Mouse (Mus musculus) liver, embryonic 12.5 days (tissue): Measurements from ENCODE around the gene Dusp6. TPM values are rescaled to one million over a fixed set of nuclear protein-coding genes. Genes with fewer than 3 reads are reported as not detected.
"Not testable (repeated sequence)": the region's sequence is repeated elsewhere in the genome, so short reads cannot be mapped to it uniquely, and the experiment has no call there.

Experiments used
- ATAC-seq: fragments of 200-750 bp; cut with Nextera tagmentation; 2 replicates; pipeline ENCODE4 v1.8.0; 2017; ENCODE audit warnings: moderate number of reproducible peaks, mild to moderate bottlenecking, moderate library complexity
- H3K27ac ChIP-seq: fragments of 300-500 bp; sonication (generic); 2 replicates; pipeline ENCODE4 v1.5.1; 2016; ENCODE audit warnings: mild to moderate bottlenecking
- H3K27me3 ChIP-seq: fragments of 300-500 bp; sonication (generic); replicated peaks from 2 replicates; pipeline ENCODE4 v1.6.1; 2016; ENCODE audit warnings: mild to moderate bottlenecking, moderate library complexity
- H3K36me3 ChIP-seq: fragments of 300-500 bp; sonication (generic); 2 replicates; pipeline ENCODE4 v1.6.1; 2016; ENCODE audit warnings: mild to moderate bottlenecking, moderate library complexity
- H3K4me1 ChIP-seq: fragments of 300-500 bp; sonication (generic); 2 replicates; pipeline ENCODE4 v1.6.1; 2016
- H3K4me2 ChIP-seq: fragments of 300-500 bp; sonication (generic); 2 replicates; pipeline ENCODE4 v1.6.1; 2016; ENCODE audit warnings: mild to moderate bottlenecking, moderate library complexity
- H3K4me3 ChIP-seq: fragments of 300-500 bp; sonication (generic); 2 replicates; pipeline ENCODE4 v1.5.1; 2016; ENCODE audit warnings: mild to moderate bottlenecking, moderate library complexity
- H3K9ac ChIP-seq: fragments of 300-500 bp; sonication (generic); 2 replicates; pipeline ENCODE4 v1.6.1; 2016; ENCODE audit warnings: mild to moderate bottlenecking, moderate library complexity
- H3K9me3 ChIP-seq: fragments of 300-500 bp; sonication (generic); replicated peaks from 2 replicates; pipeline ENCODE4 v1.6.1; 2016; ENCODE audit warnings: mild to moderate bottlenecking, moderate library complexity
- WGBS: fragments of 180-500 bp; shearing (Covaris S2); methylation state at CpG from one replicate; pipeline ENCODE4 v1.1.7; 2016; ENCODE audit not compliant: insufficient replicate concordance; 5-methylcytosine and 5-hydroxymethylcytosine counted together
- polyA plus RNA-seq: library from polyadenylated mRNA; unstranded; fragments of >200 nt; fragmentation: Nextera tagmentation; extraction: Ambion mirVana; gene quantifications from 2 replicates; pipeline ENCODE4 v1.2.1, GENCODE M21; 2016

Dusp6 gene
- 17.9 and 18.7 TPM in 2 replicates for polyA plus RNA-seq

- H3K4me2 ChIP-seq = peak within 1 kb of the TSS; percentile 81
- H3K4me1 ChIP-seq = peaks cover 22% of the 10 kb centered on the region
- peak within 1 kb of the TSS; percentile 87 for H3K27ac ChIP-seq
- H3K36me3 ChIP-seq = 0 out of 2 replicates have a peak, but pooled peaks cover 3% of the 10 kb centered on the region
- peak within 1 kb of the TSS; percentile 72 for H3K9ac ChIP-seq
- H3K27me3 ChIP-seq = peaks cover 62% of the 10 kb centered on the region
- under 1% methylated on average over 29 of the region's 29 CpGs for WGBS
- H3K9me3 ChIP-seq = no peaks in the 10 kb centered on the region
- peak; percentile 86 for ATAC-seq
- H3K4me3 ChIP-seq = peak within 1 kb of the TSS; percentile 62
Observed at GRCm38 (mm10) chr10:99262867-99263379, at the start of gene Dusp6. TSS of gene Dusp6 (plus strand) at chr10:99263231.

- H3K27ac ChIP-seq = no peak overlapping the region
Observed at GRCm38 (mm10) chr10:99214421-99215299, 48.4 kb upstream of the Dusp6 start.

GRCm38 (mm10) chr10:99216570-99216969 is 46.5 kb upstream of the Dusp6 start:
- H3K4me1 ChIP-seq, H3K4me3 ChIP-seq, H3K4me2 ChIP-seq, H3K36me3 ChIP-seq, H3K9me3 ChIP-seq, H3K9ac ChIP-seq, H3K27ac ChIP-seq, ATAC-seq, H3K27me3 ChIP-seq: not testable (repeated sequence)
- WGBS = 80% methylated on average over 15 of the region's 15 CpGs

More at GRCm38 (mm10) chr10:99214421-99215299, 48.4 kb upstream of the Dusp6 start:
- Histone ChIP-seq H3K4me1 (no peaks in the 10 kb centered on the region), H3K4me2 (no peak overlapping the region), H3K9me3 (no peaks in the 10 kb centered on the region), H3K36me3 (no peaks in the 10 kb centered on the region), H3K27me3 (no peaks in the 10 kb centered on the region), H3K9ac (no peak overlapping the region), H3K4me3 (no peak overlapping the region)
- no peak for ATAC-seq
- WGBS = 64% methylated on average over 15 of the region's 15 CpGs

GRCm38 (mm10) chr10:99221540-99221939 is 41.5 kb upstream of the Dusp6 start:
- 70% methylated on average over 8 of the region's 8 CpGs for WGBS
- Histone ChIP-seq H3K4me2 (no peak overlapping the region), H3K4me3 (no peak overlapping the region)

GRCm38 (mm10) chr10:99222726-99223125 is 40.3 kb upstream of the Dusp6 start:
- no peak overlapping the region for H3K9ac ChIP-seq
- no peaks in the 10 kb centered on the region for H3K36me3 ChIP-seq
- peaks cover 6% of the 10 kb centered on the region for H3K27me3 ChIP-seq
- H3K4me1 ChIP-seq = peaks cover 2% of the 10 kb centered on the region; the same call in 1 of the 2 replicates
- no peak overlapping the region for H3K4me2 ChIP-seq
- no peak for ATAC-seq
- no peak overlapping the region for H3K27ac ChIP-seq
- WGBS = 57% methylated on average over 5 of the region's 5 CpGs
- H3K4me3 ChIP-seq = no peak overlapping the region
- H3K9me3 ChIP-seq = no peaks in the 10 kb centered on the region

More at GRCm38 (mm10) chr10:99221540-99221939, 41.5 kb upstream of the Dusp6 start:
- Histone ChIP-seq H3K9ac (no peak overlapping the region), H3K4me1 (no peaks in the 10 kb centered on the region), H3K27me3 (no peaks in the 10 kb centered on the region), H3K9me3 (no peaks in the 10 kb centered on the region), H3K27ac (no peak overlapping the region), H3K36me3 (no peaks in the 10 kb centered on the region)
- no peak for ATAC-seq

GRCm38 (mm10) chr10:99224218-99224617 is 38.8 kb upstream of the Dusp6 start:
- 62% methylated on average over 3 of the region's 3 CpGs for WGBS
- no peak overlapping the region for H3K9ac ChIP-seq
- no peak for ATAC-seq
- no peak overlapping the region for H3K27ac ChIP-seq
- H3K4me2 ChIP-seq = no peak overlapping the region
- H3K36me3 ChIP-seq = no peaks in the 10 kb centered on the region
- H3K27me3 ChIP-seq = peaks cover 21% of the 10 kb centered on the region
- peaks cover 11% of the 10 kb centered on the region for H3K4me1 ChIP-seq
- no peak overlapping the region for H3K4me3 ChIP-seq
- no peaks in the 10 kb centered on the region for H3K9me3 ChIP-seq

- Histone ChIP-seq H3K36me3 (no peaks in the 10 kb centered on the region), H3K9me3 (no peaks in the 10 kb centered on the region), H3K27ac (no peak overlapping the region), H3K9ac (no peak overlapping the region), H3K4me2 (no peak overlapping the region), H3K27me3 (peaks cover 25% of the 10 kb centered on the region), H3K4me3 (no peak overlapping the region), H3K4me1 (peaks cover 11% of the 10 kb centered on the region)
- WGBS = 60% methylated on average over 5 of the region's 5 CpGs
- no peak for ATAC-seq
Observed at GRCm38 (mm10) chr10:99226782-99227181, 36.2 kb upstream of the Dusp6 start.

- H3K9ac ChIP-seq = no peak overlapping the region
- 25% methylated on average over 17 of the region's 17 CpGs for WGBS
- H3K4me1 ChIP-seq = peaks cover 11% of the 10 kb centered on the region
- H3K9me3 ChIP-seq = no peaks in the 10 kb centered on the region
- ATAC-seq = no peak
- peak overlapping the region; percentile 1; the same call in 1 of the 2 replicates for H3K27ac ChIP-seq
- H3K36me3 ChIP-seq = no peaks in the 10 kb centered on the region
- no peak overlapping the region for H3K4me3 ChIP-seq
- H3K4me2 ChIP-seq = no peak overlapping the region
- H3K27me3 ChIP-seq = peaks cover 25% of the 10 kb centered on the region
Observed at GRCm38 (mm10) chr10:99227968-99228864, 34.8 kb upstream of the Dusp6 start.

GRCm38 (mm10) chr10:99229031-99229684 is 33.9 kb upstream of the Dusp6 start:
- peaks cover 11% of the 10 kb centered on the region for H3K4me1 ChIP-seq
- H3K9ac ChIP-seq = no peak overlapping the region
- 7% methylated on average over 16 of the region's 16 CpGs for WGBS
- no peak for ATAC-seq
- H3K36me3 ChIP-seq = no peaks in the 10 kb centered on the region
- H3K4me3 ChIP-seq = no peak overlapping the region
- peaks cover 25% of the 10 kb centered on the region for H3K27me3 ChIP-seq
- peak overlapping the region; percentile 23; the same call in 1 of the 2 replicates for H3K27ac ChIP-seq
- peak overlapping the region; percentile 1; the same call in 1 of the 2 replicates for H3K4me2 ChIP-seq
- H3K9me3 ChIP-seq = no peaks in the 10 kb centered on the region

- 54% methylated on average over 7 of the region's 7 CpGs for WGBS
- no peak overlapping the region for H3K4me3 ChIP-seq
- no peaks in the 10 kb centered on the region for H3K36me3 ChIP-seq
- H3K27ac ChIP-seq = peak overlapping the region; percentile 24; the same call in 1 of the 2 replicates
- H3K4me1 ChIP-seq = peaks cover 10% of the 10 kb centered on the region
- H3K27me3 ChIP-seq = peaks cover 19% of the 10 kb centered on the region
- H3K9ac ChIP-seq = no peak overlapping the region
- H3K9me3 ChIP-seq = no peaks in the 10 kb centered on the region
- no peak overlapping the region for H3K4me2 ChIP-seq
- peak; percentile 63; the same call in 1 of the 2 replicates for ATAC-seq
Observed at GRCm38 (mm10) chr10:99232518-99233227, 30.4 kb upstream of the Dusp6 start.

GRCm38 (mm10) chr10:99234336-99234735 is 28.7 kb upstream of the Dusp6 start:
- no peak overlapping the region for H3K4me3 ChIP-seq
- no peak overlapping the region for H3K27ac ChIP-seq
- no peak overlapping the region for H3K9ac ChIP-seq
- ATAC-seq = no peak
- no peaks in the 10 kb centered on the region for H3K36me3 ChIP-seq
- no peaks in the 10 kb centered on the region for H3K9me3 ChIP-seq
- H3K4me1 ChIP-seq = no peaks in the 10 kb centered on the region
- peaks cover 3% of the 10 kb centered on the region; the same call in 1 of the 2 replicates for H3K27me3 ChIP-seq
- H3K4me2 ChIP-seq = no peak overlapping the region
- 78% methylated on average over 8 of the region's 8 CpGs for WGBS
